Mouse (Mus musculus) forebrain, embryonic 16.5 days (tissue): ENCODE measurements around the gene Ctnnd2. TPM values are rescaled to one million over a fixed set of nuclear protein-coding genes. Genes with fewer than 3 reads are reported as not detected.
A peak's percentile ranks its signal among the peaks of the same experiment; 100 is the strongest.

Source experiments
- ATAC-seq: fragments of 200-750 bp; cut with Nextera tagmentation; 2 replicates; pipeline ENCODE4 v1.8.0; 2017; ENCODE audit warnings: mild to moderate bottlenecking, moderate library complexity
- H3K27ac ChIP-seq: fragments of 300-500 bp; sonication (generic); 2 replicates; pipeline ENCODE4 v1.5.1; 2014; ENCODE audit warnings: low read length, control low read depth
- H3K27me3 ChIP-seq: fragments of 300-500 bp; sonication (generic); replicated peaks from 2 replicates; pipeline ENCODE4 v1.6.1; 2014; ENCODE audit warnings: low read length; ENCODE audit not compliant: control insufficient read depth, insufficient read depth
- H3K36me3 ChIP-seq: fragments of 300-500 bp; sonication (generic); 2 replicates; pipeline ENCODE4 v1.6.1; 2014; ENCODE audit not compliant: control insufficient read depth, insufficient read depth
- H3K4me1 ChIP-seq: fragments of 300-500 bp; sonication (generic); replicated peaks from 2 replicates; pipeline ENCODE4 v1.6.1; 2014; ENCODE audit warnings: low read length; ENCODE audit not compliant: control insufficient read depth, insufficient read depth
- H3K4me2 ChIP-seq: fragments of 300-500 bp; sonication (generic); 2 replicates; pipeline ENCODE4 v1.6.1; 2014; ENCODE audit warnings: mild to moderate bottlenecking, low read length, control low read depth
- H3K4me3 ChIP-seq: fragments of 300-500 bp; sonication (generic); replicated peaks from 2 replicates; pipeline ENCODE4 v1.5.1; 2014; ENCODE audit warnings: mild to moderate bottlenecking, low read length, control low read depth
- H3K9ac ChIP-seq: fragments of 300-500 bp; sonication (generic); replicated peaks from 2 replicates; pipeline ENCODE4 v1.6.1; 2014; ENCODE audit warnings: low read depth, low read length, control low read depth
- H3K9me3 ChIP-seq: fragments of 300-500 bp; sonication (generic); 2 replicates; pipeline ENCODE4 v1.6.1; 2016; ENCODE audit warnings: low read length; ENCODE audit not compliant: control insufficient read depth
- WGBS: fragments of 180-500 bp; shearing (Covaris S2); extraction: QIAGEN DNeasy Blood & Tissue Kit; methylation state at CpG from one replicate; pipeline ENCODE4 v1.1.7; 2014; 5-methylcytosine and 5-hydroxymethylcytosine counted together
- polyA plus RNA-seq: library from polyadenylated mRNA; unstranded; fragments of >200 nt; fragmentation: Nextera tagmentation; extraction: Ambion mirVana; gene quantifications from 2 replicates; pipeline ENCODE4 v1.2.1, GENCODE M21; 2015

Ctnnd2 gene
- polyA plus RNA-seq, 1 experiment from 2014 or later, result 82.7 TPM

DNA sequence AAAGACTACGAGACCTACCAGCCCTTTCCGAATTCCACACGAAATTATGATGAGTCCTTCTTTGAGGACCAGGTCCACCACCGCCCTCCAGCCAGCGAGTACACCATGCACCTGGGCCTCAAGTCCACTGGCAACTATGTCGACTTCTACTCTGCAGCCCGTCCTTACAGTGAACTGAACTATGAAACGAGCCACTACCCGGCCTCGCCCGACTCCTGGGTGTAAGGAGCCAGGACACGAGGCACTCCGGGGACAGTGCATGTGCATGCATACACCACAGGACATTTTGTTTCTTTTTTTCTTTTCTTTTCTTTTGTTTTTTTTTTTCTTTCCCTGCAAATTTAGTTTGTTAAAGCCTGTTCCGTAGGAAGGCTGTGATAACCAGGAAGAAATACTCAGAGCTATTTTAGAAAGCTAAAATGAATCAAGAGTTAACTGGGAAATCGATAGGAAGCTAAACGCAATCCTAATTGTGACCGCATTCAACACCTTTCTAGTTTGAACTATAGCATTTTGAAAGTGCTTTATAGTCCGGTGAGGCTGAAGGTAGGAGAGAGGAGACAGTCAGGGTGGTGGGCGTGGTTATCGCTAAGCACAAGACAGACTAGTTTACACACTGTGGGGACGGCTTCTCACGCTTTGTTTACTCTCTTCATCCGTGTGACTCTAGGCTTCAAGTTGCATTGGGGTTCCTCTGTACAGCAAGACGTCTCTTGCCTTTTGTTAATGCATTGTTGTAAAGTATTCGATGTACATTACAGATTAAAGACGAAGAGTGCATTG, 855.2 kb downstream of the Ctnnd2 start:
- 91% methylated on average over 26 of the region's 26 CpGs for WGBS
- ATAC-seq, result no peak
- Histone ChIP-seq H3K27ac (no peak overlapping the region), H3K4me3 (no peak overlapping the region), H3K36me3 (peaks cover 6% of the 10 kb centered on the region), H3K4me2 (no peak overlapping the region), H3K9me3 (no peaks in the 10 kb centered on the region), H3K4me1 (no peaks in the 10 kb centered on the region), H3K9ac (no peak overlapping the region), H3K27me3 (no peaks in the 10 kb centered on the region)

DNA sequence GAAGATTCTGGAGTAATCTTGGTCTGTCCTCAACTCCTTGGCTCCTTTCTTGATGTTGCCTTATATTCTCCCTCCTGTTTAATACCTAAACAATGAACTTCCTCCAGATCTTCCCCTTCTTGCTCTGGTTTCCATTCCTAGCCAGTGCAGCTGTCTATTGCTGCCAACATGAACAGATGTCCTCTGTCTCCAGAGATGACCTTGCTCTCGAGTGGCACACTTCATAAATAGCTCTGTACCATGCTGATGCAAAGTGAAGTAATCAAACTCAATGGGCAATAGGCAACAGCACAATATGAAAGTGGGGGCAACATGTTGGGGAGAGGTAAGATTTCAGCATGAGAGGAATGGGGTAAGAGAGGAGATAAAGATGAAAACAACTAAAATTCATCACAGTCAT, 872.6 kb downstream of the Ctnnd2 start:
- Histone ChIP-seq H3K4me2 (no peak overlapping the region), H3K4me3 (no peak overlapping the region), H3K4me1 (no peaks in the 10 kb centered on the region), H3K27me3 (no peaks in the 10 kb centered on the region), H3K9ac (no peak overlapping the region), H3K36me3 (no peaks in the 10 kb centered on the region), H3K27ac (no peak overlapping the region), H3K9me3 (no peaks in the 10 kb centered on the region)
- WGBS, result 72% methylated on average over 1 of the region's 1 CpGs
- no peak for ATAC-seq

DNA sequence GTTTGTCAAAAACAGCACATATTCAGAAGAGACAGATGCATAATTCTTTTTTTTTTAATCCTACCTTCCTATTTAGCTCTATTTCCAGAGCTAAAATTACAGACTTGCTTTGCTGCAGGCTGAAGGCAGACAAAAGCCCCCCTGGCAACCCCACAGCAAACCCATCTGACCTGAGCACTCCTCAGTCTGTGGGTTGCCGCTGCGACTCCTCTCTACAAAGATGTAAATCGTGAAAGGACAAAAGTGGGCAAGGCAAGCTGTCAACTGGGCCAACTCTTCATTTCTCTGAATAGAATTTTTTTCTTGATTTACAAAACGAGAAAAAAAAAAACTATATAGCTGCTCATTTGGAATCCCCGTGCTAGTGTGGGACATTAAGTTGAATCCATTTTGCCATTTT, 879.1 kb downstream of the Ctnnd2 start:
- H3K36me3 ChIP-seq, result no peaks in the 10 kb centered on the region
- H3K9me3 ChIP-seq, result no peaks in the 10 kb centered on the region
- H3K9ac ChIP-seq, result no peak overlapping the region
- no peak overlapping the region for H3K4me3 ChIP-seq
- no peaks in the 10 kb centered on the region for H3K27me3 ChIP-seq
- ATAC-seq, result no peak
- H3K4me1 ChIP-seq, result no peaks in the 10 kb centered on the region
- H3K27ac ChIP-seq, result no peak overlapping the region
- 69% methylated on average over 5 of the region's 5 CpGs for WGBS
- H3K4me2 ChIP-seq, result no peak overlapping the region

DNA sequence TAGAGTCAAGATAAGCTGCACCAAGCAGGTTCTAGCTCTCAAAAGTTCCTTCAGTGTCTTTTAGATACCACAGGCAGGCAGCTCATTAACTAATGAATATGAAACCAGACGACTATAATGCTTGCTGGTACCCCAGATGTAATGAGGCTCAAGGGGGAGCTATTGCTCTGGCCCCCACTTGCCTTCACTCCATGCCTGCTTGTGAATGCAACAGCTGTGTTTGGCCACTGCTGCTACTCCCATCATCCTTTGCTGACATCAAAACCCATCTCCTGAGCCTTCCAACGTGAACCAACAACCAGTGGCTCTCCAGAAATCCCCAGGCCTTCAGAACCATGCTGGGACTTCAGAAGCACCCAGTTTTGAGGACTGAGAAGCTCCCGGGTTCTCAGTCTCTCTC, 883.8 kb downstream of the Ctnnd2 start:
- Histone ChIP-seq H3K4me3 (no peak overlapping the region), H3K9me3 (no peaks in the 10 kb centered on the region), H3K4me2 (no peak overlapping the region), H3K36me3 (no peaks in the 10 kb centered on the region), H3K9ac (no peak overlapping the region), H3K4me1 (no peaks in the 10 kb centered on the region), H3K27ac (no peak overlapping the region), H3K27me3 (no peaks in the 10 kb centered on the region)
- no peak for ATAC-seq
- WGBS, result 60% methylated on average over 3 of the region's 3 CpGs

GRCm38 (mm10) chr15:31058315-31058714, 885.9 kb downstream of the Ctnnd2 start:
- H3K4me3 ChIP-seq, result no peak overlapping the region
- H3K27me3 ChIP-seq, result no peaks in the 10 kb centered on the region
- no peak overlapping the region for H3K27ac ChIP-seq
- H3K36me3 ChIP-seq, result no peaks in the 10 kb centered on the region
- H3K4me2 ChIP-seq, result no peak overlapping the region
- H3K4me1 ChIP-seq, result no peaks in the 10 kb centered on the region
- WGBS, result 66% methylated on average over 6 of the region's 6 CpGs
- H3K9me3 ChIP-seq, result no peaks in the 10 kb centered on the region
- no peak overlapping the region for H3K9ac ChIP-seq
- ATAC-seq, result no peak

- ATAC-seq, result no peak
- H3K4me3 ChIP-seq, result no peak overlapping the region
- no peak overlapping the region for H3K9ac ChIP-seq
- no peak overlapping the region for H3K4me2 ChIP-seq
- H3K9me3 ChIP-seq, result no peaks in the 10 kb centered on the region
- H3K27me3 ChIP-seq, result no peaks in the 10 kb centered on the region
- no peak overlapping the region for H3K27ac ChIP-seq
- 73% methylated on average over 3 of the region's 3 CpGs for WGBS
- no peaks in the 10 kb centered on the region for H3K36me3 ChIP-seq
- peaks cover 2% of the 10 kb centered on the region; the same call in 1 of the 2 replicates for H3K4me1 ChIP-seq
These were observed 891.3 kb downstream of the Ctnnd2 start for GRCm38 (mm10) chr15:31063734-31064133.

GRCm38 (mm10) chr15:31068127-31068526, 895.7 kb downstream of the Ctnnd2 start:
- Histone ChIP-seq H3K4me2 (no peak overlapping the region), H3K4me1 (peaks cover 2% of the 10 kb centered on the region; the same call in 1 of the 2 replicates), H3K27ac (no peak overlapping the region), H3K36me3 (no peaks in the 10 kb centered on the region), H3K4me3 (no peak overlapping the region), H3K9ac (no peak overlapping the region), H3K9me3 (no peaks in the 10 kb centered on the region), H3K27me3 (no peaks in the 10 kb centered on the region)
- peak; percentile 68 for ATAC-seq
- WGBS, result 41% methylated on average over 2 of the region's 2 CpGs

DNA sequence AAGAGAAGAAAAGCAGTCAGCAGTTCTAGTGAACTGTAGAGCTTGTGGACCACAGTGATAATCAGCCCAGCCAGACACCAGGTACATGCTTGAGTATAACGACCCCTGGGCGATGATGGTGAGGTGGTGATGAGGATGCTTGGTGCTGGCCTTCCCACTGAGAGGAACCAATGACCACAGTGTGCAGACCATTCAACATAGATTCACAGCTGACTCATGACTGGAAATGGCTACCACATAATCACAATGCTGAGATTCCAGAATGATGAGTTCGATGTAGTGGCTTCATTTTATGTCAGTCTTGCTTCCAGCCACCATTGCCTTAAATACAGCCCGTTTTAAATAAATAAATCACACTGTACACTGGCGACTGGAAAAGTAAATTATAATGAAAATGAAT, 897.9 kb downstream of the Ctnnd2 start:
- H3K27ac ChIP-seq, result no peak overlapping the region
- H3K4me1 ChIP-seq, result no peaks in the 10 kb centered on the region; the same call in 1 of the 2 replicates
- H3K9me3 ChIP-seq, result no peaks in the 10 kb centered on the region
- ATAC-seq, result no peak
- no peaks in the 10 kb centered on the region for H3K27me3 ChIP-seq
- H3K9ac ChIP-seq, result no peak overlapping the region
- H3K4me3 ChIP-seq, result no peak overlapping the region
- 91% methylated on average over 5 of the region's 5 CpGs for WGBS
- no peak overlapping the region for H3K4me2 ChIP-seq
- H3K36me3 ChIP-seq, result no peaks in the 10 kb centered on the region
